Mouse (Mus musculus): ENCODE results near the gene Msi2.

Msi2 gene

GRCm38 (mm10) chr11:88318850-88319249 lies 399.5 kb downstream of the Msi2 start:
- DNase-seq (ENCODE audit: low read depth, low spot score) = no peak

- DNase-seq (ENCODE audit: low read depth, low spot score) = no peak
These were observed 402.9 kb downstream of the Msi2 start for GRCm38 (mm10) chr11:88315393-88315792.

- DNase-seq (ENCODE audit: low read depth, low spot score) = no peak
These were observed 403.8 kb downstream of the Msi2 start for GRCm38 (mm10) chr11:88314471-88314870.

- no peak for DNase-seq (ENCODE audit: low read depth, low spot score)
These were observed 404.8 kb downstream of the Msi2 start for GRCm38 (mm10) chr11:88313512-88313911.

- DNase-seq (ENCODE audit: low read depth, low spot score) = no peak
These were observed 406.7 kb downstream of the Msi2 start for GRCm38 (mm10) chr11:88311606-88312005.

- DNase-seq (ENCODE audit: low read depth, low spot score) = no peak
These were observed 407.5 kb downstream of the Msi2 start for GRCm38 (mm10) chr11:88310773-88311172.

- no peak for DNase-seq (ENCODE audit: low read depth, low spot score)
These were observed 409.1 kb downstream of the Msi2 start for GRCm38 (mm10) chr11:88309059-88309700.

- DNase-seq (ENCODE audit: low read depth, low spot score) = no peak
These were observed 410.4 kb downstream of the Msi2 start for GRCm38 (mm10) chr11:88307616-88308543.

- no peak for DNase-seq (ENCODE audit: low read depth, low spot score)
These were observed 412.6 kb downstream of the Msi2 start for GRCm38 (mm10) chr11:88305759-88306158.

- DNase-seq (ENCODE audit: low read depth, low spot score) = no peak
These were observed 416.7 kb downstream of the Msi2 start for GRCm38 (mm10) chr11:88301619-88302018.

GRCm38 (mm10) chr11:88299345-88299744 lies 419.0 kb downstream of the Msi2 start:
- DNase-seq (ENCODE audit: low read depth, low spot score) = no peak

- DNase-seq (ENCODE audit: low read depth, low spot score) = no peak
These were observed 420.8 kb downstream of the Msi2 start for GRCm38 (mm10) chr11:88297526-88297925.

GRCm38 (mm10) chr11:88295298-88295697 lies 423.0 kb downstream of the Msi2 start:
- DNase-seq (ENCODE audit: low read depth, low spot score) = no peak

- no peak for DNase-seq (ENCODE audit: low read depth, low spot score)
These were observed 424.0 kb downstream of the Msi2 start for GRCm38 (mm10) chr11:88294394-88294710.

- no peak for DNase-seq (ENCODE audit: low read depth, low spot score)
These were observed 424.5 kb downstream of the Msi2 start, which contains the start of gene Ccdc182 for GRCm38 (mm10) chr11:88293631-88294393. Ccdc182 (plus strand) TSS chr11:88294058.

GRCm38 (mm10) chr11:88291688-88292087 lies 426.6 kb downstream of the Msi2 start:
- DNase-seq (ENCODE audit: low read depth, low spot score) = peak; percentile 4

- DNase-seq (ENCODE audit: low read depth, low spot score) = no peak
These were observed 427.1 kb downstream of the Msi2 start for GRCm38 (mm10) chr11:88291245-88291644.
